Mouse (Mus musculus): ENCODE measurements around the gene Teddm1a. TPM values are rescaled to one million over a fixed set of nuclear protein-coding genes. Genes with fewer than 3 reads are reported as not detected.

Gene Teddm1a
- polyA plus RNA-seq, 1 experiment from 2014 or later = 0.06 TPM

DNA sequence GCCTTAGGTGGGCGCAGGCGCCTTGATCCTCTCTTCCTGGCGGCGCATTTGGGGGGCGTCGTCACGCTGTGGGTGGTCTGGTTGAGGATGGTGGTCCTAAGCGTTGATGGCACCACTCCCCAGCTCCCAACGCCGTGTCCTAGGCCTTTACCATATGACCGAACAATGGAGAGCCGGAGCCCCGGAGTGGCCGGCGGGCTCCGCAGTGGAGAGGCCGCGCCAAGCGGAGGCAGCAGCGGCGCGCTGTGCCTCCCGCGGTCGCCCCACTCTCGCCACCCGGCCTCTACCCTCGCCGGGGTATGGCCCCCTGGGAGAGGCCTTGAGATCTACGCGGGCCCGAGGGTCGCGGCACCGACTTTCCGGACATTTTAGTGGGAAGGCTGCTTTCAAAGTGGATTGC, 8.8 kb downstream of the Teddm1a start:
- H3K9ac ChIP-seq (ENCODE audit: low read depth, low read length) = peak overlapping the region; percentile 97
- WGBS (ENCODE audit: insufficient replicate concordance) = under 1% methylated on average over 36 of the region's 36 CpGs
- peak; percentile 23 for ATAC-seq (ENCODE audit: low read depth)

DNA sequence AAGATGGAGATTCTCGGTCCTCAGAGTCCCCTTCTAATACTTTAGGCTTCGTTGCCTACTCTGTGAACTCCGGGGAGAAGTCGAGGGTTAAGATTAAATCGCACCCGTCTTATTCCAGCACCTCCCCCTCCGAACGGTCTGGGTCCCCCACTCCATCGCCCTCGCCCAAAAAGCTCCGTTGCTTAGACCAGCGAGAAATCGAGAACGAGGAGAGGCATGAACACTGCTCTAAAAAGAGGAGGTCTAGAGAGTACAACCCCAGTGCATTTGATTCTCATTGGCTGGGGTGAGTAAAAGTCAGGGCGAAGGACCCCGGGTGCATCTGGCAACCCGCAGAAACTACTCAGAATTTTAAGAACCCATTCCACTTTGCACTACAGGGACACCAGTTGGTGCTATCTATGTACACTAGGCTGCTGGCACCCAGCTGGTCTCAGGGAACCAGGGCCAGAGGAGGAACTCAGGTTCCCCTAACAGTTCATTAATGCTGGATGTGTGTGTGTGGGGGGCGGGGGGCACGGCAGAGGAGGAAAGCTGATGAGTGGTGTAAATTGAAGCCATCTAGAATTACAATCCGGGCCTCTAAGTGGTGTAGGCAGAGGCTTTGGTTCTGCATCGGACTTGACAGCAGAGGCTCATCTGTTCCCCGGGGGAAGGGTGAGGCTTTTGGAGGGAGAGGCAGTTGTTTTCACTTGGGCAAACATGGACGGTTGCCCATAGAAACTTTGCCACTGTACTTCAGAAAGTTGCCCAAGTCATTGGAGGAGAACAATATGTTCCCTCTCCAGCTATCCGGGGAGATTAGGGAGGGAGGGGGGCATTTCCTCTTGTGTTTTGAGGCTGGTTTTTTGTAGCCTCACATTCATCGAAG, 9.6 kb downstream of the Teddm1a start:
- Histone ChIP-seq H3K27me3 (ENCODE audit: control insufficient read depth, insufficient read depth, low read depth, low read length) (no peaks in the 10 kb centered on the region), H3K9ac (ENCODE audit: low read depth, low read length) (peak overlapping the region; percentile 97), H3K4me1 (ENCODE audit: control insufficient read depth, low read depth, low read length) (peaks cover 31% of the 10 kb centered on the region), H3K4me2 (ENCODE audit: low read depth, low read length) (peak overlapping the region; percentile 89), H3K4me3 (ENCODE audit: low read depth, low read length) (peak overlapping the region; percentile 95), H3K36me3 (ENCODE audit: control insufficient read depth, insufficient read depth) (peaks cover 33% of the 10 kb centered on the region), H3K9me3 (replicated peaks; ENCODE audit: control insufficient read depth, low read length) (no peaks in the 10 kb centered on the region), H3K27ac (ENCODE audit: low read length) (peak overlapping the region; percentile 100)
- WGBS (ENCODE audit: insufficient replicate concordance) = 1% methylated on average over 25 of the region's 25 CpGs
- no peak for ATAC-seq (ENCODE audit: low read depth)

More for the DNA sequence above, 8.8 kb downstream of the Teddm1a start:
- H3K36me3 ChIP-seq (ENCODE audit: control insufficient read depth, insufficient read depth) = peaks cover 29% of the 10 kb centered on the region
- peak overlapping the region; percentile 95 for H3K4me3 ChIP-seq (ENCODE audit: low read depth, low read length)
- peak overlapping the region; percentile 100 for H3K27ac ChIP-seq (ENCODE audit: low read length)
- H3K4me1 ChIP-seq (ENCODE audit: control insufficient read depth, low read depth, low read length) = peaks cover 32% of the 10 kb centered on the region
- H3K27me3 ChIP-seq (ENCODE audit: control insufficient read depth, insufficient read depth, low read depth, low read length) = no peaks in the 10 kb centered on the region
- H3K9me3 ChIP-seq (replicated peaks; ENCODE audit: control insufficient read depth, low read length) = no peaks in the 10 kb centered on the region
- H3K4me2 ChIP-seq (ENCODE audit: low read depth, low read length) = peak overlapping the region; percentile 89

DNA sequence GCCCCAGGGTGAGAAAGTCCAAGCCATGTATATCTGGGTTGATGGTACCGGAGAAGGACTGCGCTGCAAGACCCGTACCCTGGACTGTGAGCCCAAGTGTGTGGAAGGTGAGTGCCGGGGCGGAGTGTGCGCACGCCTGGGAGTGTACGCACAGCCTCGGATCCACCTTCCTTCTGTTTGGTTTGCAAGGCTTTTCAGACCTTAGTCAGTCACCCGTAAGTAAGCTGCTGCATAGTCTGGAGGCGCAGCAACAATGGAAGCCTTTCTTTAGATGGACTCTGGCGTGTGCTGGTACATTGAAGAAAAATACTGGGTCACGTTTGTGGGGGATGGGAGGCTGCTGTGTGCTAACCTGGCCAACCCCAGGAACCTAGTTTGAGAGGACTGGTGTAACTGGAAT, 11.5 kb downstream of the Teddm1a start:
- no peak for ATAC-seq (ENCODE audit: low read depth)
- Histone ChIP-seq H3K36me3 (ENCODE audit: control insufficient read depth, insufficient read depth) (peaks cover 52% of the 10 kb centered on the region), H3K9ac (ENCODE audit: low read depth, low read length) (no peak overlapping the region), H3K27ac (ENCODE audit: low read length) (no peak overlapping the region), H3K4me1 (ENCODE audit: control insufficient read depth, low read depth, low read length) (peaks cover 27% of the 10 kb centered on the region), H3K4me3 (ENCODE audit: low read depth, low read length) (no peak overlapping the region), H3K9me3 (replicated peaks; ENCODE audit: control insufficient read depth, low read length) (no peaks in the 10 kb centered on the region), H3K27me3 (ENCODE audit: control insufficient read depth, insufficient read depth, low read depth, low read length) (no peaks in the 10 kb centered on the region), H3K4me2 (ENCODE audit: low read depth, low read length) (no peak overlapping the region)
- WGBS (ENCODE audit: insufficient replicate concordance) = 88% methylated on average over 13 of the region's 13 CpGs

DNA sequence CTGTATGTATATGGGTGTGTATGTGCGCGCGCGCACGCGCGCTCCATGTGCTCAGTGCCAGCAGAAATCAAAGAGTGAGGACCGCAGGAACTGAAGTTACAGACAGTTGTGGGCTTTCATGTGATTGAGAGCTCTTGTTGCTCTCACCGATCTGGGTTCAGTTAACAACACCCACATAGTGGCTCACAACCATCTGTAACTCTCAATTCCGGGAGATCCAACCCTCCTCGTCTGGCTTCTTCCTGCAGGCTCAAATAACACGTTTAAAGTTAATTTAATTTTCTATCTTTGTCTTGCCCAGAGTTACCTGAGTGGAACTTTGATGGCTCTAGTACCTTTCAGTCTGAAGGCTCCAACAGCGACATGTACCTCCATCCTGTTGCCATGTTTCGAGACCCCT, 12.7 kb downstream of the Teddm1a start:
- no peak for ATAC-seq (ENCODE audit: low read depth)

DNA sequence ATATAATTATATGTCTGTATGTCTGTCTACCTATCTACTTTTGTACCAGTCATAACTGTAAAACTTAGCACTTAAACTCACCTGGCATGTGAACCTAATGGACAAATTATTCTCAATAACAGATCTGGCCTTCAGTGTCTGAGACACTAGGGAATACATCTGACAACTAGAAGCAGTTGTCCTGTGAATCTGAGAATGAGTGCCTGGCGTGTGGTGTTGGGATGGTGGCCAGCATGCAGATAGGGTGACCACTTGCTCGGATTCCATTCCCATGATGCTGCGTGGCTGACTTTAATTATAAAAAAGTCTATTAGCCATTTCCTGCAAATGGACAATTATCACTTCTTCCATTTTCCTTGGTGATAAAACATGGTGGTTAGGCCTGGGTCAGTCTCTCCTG, 14.3 kb downstream of the Teddm1a start:
- H3K4me2 ChIP-seq (ENCODE audit: low read depth, low read length) = no peak overlapping the region
- no peak for ATAC-seq (ENCODE audit: low read depth)
- no peaks in the 10 kb centered on the region for H3K9me3 ChIP-seq (replicated peaks; ENCODE audit: control insufficient read depth, low read length)
- 81% methylated on average over 3 of the region's 3 CpGs for WGBS (ENCODE audit: insufficient replicate concordance)
- H3K36me3 ChIP-seq (ENCODE audit: control insufficient read depth, insufficient read depth) = peaks cover 67% of the 10 kb centered on the region
- H3K4me1 ChIP-seq (ENCODE audit: control insufficient read depth, low read depth, low read length) = peaks cover 32% of the 10 kb centered on the region
- H3K4me3 ChIP-seq (ENCODE audit: low read depth, low read length) = no peak overlapping the region
- H3K27ac ChIP-seq (ENCODE audit: low read length) = no peak overlapping the region
- H3K27me3 ChIP-seq (ENCODE audit: control insufficient read depth, insufficient read depth, low read depth, low read length) = no peaks in the 10 kb centered on the region
- no peak overlapping the region for H3K9ac ChIP-seq (ENCODE audit: low read depth, low read length)

More for the DNA sequence above, 12.7 kb downstream of the Teddm1a start:
- Histone ChIP-seq H3K9me3 (replicated peaks; ENCODE audit: control insufficient read depth, low read length) (no peaks in the 10 kb centered on the region), H3K4me2 (ENCODE audit: low read depth, low read length) (no peak overlapping the region), H3K9ac (ENCODE audit: low read depth, low read length) (no peak overlapping the region), H3K4me1 (ENCODE audit: control insufficient read depth, low read depth, low read length) (peaks cover 20% of the 10 kb centered on the region), H3K36me3 (ENCODE audit: control insufficient read depth, insufficient read depth) (peaks cover 61% of the 10 kb centered on the region), H3K27ac (ENCODE audit: low read length) (no peak overlapping the region), H3K4me3 (ENCODE audit: low read depth, low read length) (no peak overlapping the region), H3K27me3 (ENCODE audit: control insufficient read depth, insufficient read depth, low read depth, low read length) (no peaks in the 10 kb centered on the region)
- WGBS (ENCODE audit: insufficient replicate concordance) = 91% methylated on average over 14 of the region's 14 CpGs

DNA sequence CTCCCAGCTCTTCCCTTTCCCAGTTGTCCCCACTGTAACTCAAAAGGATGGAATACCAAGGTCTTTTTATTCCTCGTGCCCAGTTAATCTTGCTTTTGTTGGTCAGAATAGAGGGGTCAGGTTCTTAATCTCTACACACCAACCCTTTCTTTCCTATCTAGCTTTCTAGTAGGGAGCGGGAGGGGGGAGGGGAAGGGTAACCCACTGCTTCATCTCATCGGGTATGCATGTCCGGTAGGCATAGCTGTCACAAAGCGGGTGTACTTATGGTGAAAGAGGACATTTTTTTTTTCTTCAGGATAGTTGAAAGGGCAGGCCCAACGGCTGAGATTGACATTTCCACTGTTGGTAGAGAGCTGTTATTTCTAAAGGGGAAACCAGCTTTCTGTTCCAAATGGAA, 16.7 kb downstream of the Teddm1a start:
- no peak for ATAC-seq (ENCODE audit: low read depth)
- H3K9ac ChIP-seq (ENCODE audit: low read depth, low read length) = no peak overlapping the region
- WGBS (ENCODE audit: insufficient replicate concordance) = 71% methylated on average over 6 of the region's 6 CpGs

DNA sequence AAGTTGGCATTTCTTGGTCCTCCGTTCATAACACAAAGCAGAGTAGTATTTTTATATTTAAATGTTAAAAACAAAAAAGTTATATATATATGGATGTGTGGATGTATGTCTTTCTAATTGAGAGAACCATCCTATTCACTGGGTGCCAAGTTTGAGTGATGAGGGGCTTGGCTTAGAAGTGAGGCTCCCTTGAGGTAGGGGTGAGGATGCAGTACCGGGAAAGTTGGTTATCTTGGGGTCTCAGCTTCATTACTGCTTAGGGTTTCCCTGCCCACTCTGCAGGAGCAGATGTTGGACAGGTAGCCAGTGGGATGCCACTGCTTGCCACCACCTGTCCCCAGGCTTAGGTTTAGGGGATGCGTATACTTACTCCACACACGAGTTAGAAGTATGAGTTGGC, 17.2 kb downstream of the Teddm1a start:
- H3K4me1 ChIP-seq (ENCODE audit: control insufficient read depth, low read depth, low read length) = peaks cover 19% of the 10 kb centered on the region
- H3K36me3 ChIP-seq (ENCODE audit: control insufficient read depth, insufficient read depth) = peaks cover 55% of the 10 kb centered on the region
- H3K4me2 ChIP-seq (ENCODE audit: low read depth, low read length) = no peak overlapping the region
- 82% methylated on average over 4 of the region's 4 CpGs for WGBS (ENCODE audit: insufficient replicate concordance)
- no peak overlapping the region for H3K27ac ChIP-seq (ENCODE audit: low read length)
- no peak overlapping the region for H3K4me3 ChIP-seq (ENCODE audit: low read depth, low read length)
- H3K9ac ChIP-seq (ENCODE audit: low read depth, low read length) = no peak overlapping the region
- H3K9me3 ChIP-seq (replicated peaks; ENCODE audit: control insufficient read depth, low read length) = no peaks in the 10 kb centered on the region
- ATAC-seq (ENCODE audit: low read depth) = no peak
- no peaks in the 10 kb centered on the region for H3K27me3 ChIP-seq (ENCODE audit: control insufficient read depth, insufficient read depth, low read depth, low read length)

More for the DNA sequence above, 16.7 kb downstream of the Teddm1a start:
- Histone ChIP-seq H3K27ac (ENCODE audit: low read length) (no peak overlapping the region), H3K27me3 (ENCODE audit: control insufficient read depth, insufficient read depth, low read depth, low read length) (no peaks in the 10 kb centered on the region), H3K9me3 (replicated peaks; ENCODE audit: control insufficient read depth, low read length) (no peaks in the 10 kb centered on the region), H3K4me2 (ENCODE audit: low read depth, low read length) (no peak overlapping the region), H3K4me3 (ENCODE audit: low read depth, low read length) (no peak overlapping the region), H3K4me1 (ENCODE audit: control insufficient read depth, low read depth, low read length) (peaks cover 21% of the 10 kb centered on the region), H3K36me3 (ENCODE audit: control insufficient read depth, insufficient read depth) (peaks cover 60% of the 10 kb centered on the region)

DNA sequence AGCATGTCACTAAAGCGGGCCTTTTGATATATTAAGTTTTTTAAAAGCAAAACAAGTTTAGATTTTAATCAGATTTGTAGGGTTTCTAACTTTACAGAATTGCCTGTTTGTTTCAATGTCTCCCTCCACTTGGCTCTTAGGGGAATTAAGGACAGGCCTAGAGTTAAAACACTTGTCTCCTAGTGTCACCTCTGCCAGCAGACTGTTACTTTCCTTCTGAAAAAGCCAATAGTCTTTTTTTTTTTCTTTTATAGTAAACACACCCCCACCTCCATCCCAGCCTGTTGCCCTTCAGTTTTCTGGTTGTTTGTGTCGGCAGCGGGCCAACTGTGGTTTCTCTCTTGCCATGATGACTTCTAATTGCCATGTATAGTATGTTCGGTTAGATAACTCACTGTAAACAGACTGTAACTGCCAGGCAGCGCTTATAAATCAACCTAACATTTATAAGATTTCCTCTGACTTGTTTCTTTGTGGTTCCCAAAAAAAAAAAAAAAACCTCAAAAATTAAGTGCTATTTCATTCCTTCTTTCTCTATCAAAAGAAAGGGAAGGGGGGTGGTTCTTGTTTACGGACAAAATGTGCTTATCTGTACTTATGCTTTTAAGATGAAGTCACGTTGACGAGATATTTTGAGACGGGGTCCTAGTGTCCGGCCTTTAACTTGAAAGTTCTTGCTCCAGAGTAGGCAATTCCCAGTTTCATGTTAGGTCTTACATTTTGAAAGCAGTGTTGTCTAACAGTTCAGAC, 17.8 kb downstream of the Teddm1a start:
- Histone ChIP-seq H3K27me3 (ENCODE audit: control insufficient read depth, insufficient read depth, low read depth, low read length) (no peaks in the 10 kb centered on the region), H3K9me3 (replicated peaks; ENCODE audit: control insufficient read depth, low read length) (no peaks in the 10 kb centered on the region), H3K27ac (ENCODE audit: low read length) (peak overlapping the region; percentile 37), H3K36me3 (ENCODE audit: control insufficient read depth, insufficient read depth) (peaks cover 48% of the 10 kb centered on the region), H3K9ac (ENCODE audit: low read depth, low read length) (no peak overlapping the region), H3K4me3 (ENCODE audit: low read depth, low read length) (no peak overlapping the region), H3K4me2 (ENCODE audit: low read depth, low read length) (no peak overlapping the region), H3K4me1 (ENCODE audit: control insufficient read depth, low read depth, low read length) (peaks cover 19% of the 10 kb centered on the region)
- WGBS (ENCODE audit: insufficient replicate concordance) = 45% methylated on average over 10 of the region's 10 CpGs
- ATAC-seq (ENCODE audit: low read depth) = 0 out of 2 replicates have a peak, but pooled peaks have one; percentile 4

DNA sequence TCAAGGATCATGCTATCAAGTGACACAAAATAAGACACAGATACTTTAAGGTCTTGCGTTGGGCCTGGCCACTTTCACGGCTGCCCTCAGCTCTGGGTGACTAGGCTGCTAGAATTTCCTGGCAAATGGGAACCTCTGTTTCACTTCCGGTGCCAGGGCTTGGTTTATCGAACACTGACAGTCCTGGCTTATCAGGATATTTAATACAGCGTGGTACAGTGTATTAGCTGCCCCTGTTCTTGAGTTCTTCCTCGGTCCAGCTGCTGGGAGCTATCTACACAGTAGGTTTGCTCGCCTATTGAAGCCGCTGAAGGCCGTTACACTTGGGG, 18.4 kb downstream of the Teddm1a start:
- Histone ChIP-seq H3K27me3 (ENCODE audit: control insufficient read depth, insufficient read depth, low read depth, low read length) (no peaks in the 10 kb centered on the region), H3K4me1 (ENCODE audit: control insufficient read depth, low read depth, low read length) (peaks cover 19% of the 10 kb centered on the region), H3K36me3 (ENCODE audit: control insufficient read depth, insufficient read depth) (peaks cover 43% of the 10 kb centered on the region), H3K27ac (ENCODE audit: low read length) (peak overlapping the region; percentile 37), H3K4me2 (ENCODE audit: low read depth, low read length) (no peak overlapping the region), H3K9ac (ENCODE audit: low read depth, low read length) (no peak overlapping the region), H3K4me3 (ENCODE audit: low read depth, low read length) (no peak overlapping the region), H3K9me3 (replicated peaks; ENCODE audit: control insufficient read depth, low read length) (no peaks in the 10 kb centered on the region)
- peak; percentile 79 for ATAC-seq (ENCODE audit: low read depth)
- 56% methylated on average over 9 of the region's 9 CpGs for WGBS (ENCODE audit: insufficient replicate concordance)

Measured in liver, embryonic 16.5 days (tissue).